Mouse (Mus musculus) ES-E14 (cell line): ENCODE measurements around the gene Zfp385b. TPM values are rescaled to one million over a fixed set of nuclear protein-coding genes. Genes with fewer than 3 reads are reported as not detected.

Source experiments
- DNase-seq: peaks from one replicate; pipeline ENCODE4 v3.0.0-alpha.2; 2013; ENCODE audit warnings: low read depth, low spot score
- H3K27ac ChIP-seq: 2 replicates; pipeline ENCODE4 v1.5.1; 2012; ENCODE audit warnings: low read depth, mild to moderate bottlenecking, low read length, moderate library complexity, mixed read lengths; ENCODE audit not compliant: poor library complexity, insufficient read depth, severe bottlenecking
- H3K36me3 ChIP-seq: 2 replicates; pipeline ENCODE4 v1.6.1; 2012; ENCODE audit warnings: mild to moderate bottlenecking, low read length, moderate library complexity, mixed read lengths; ENCODE audit not compliant: control insufficient read depth, poor library complexity, insufficient read depth, severe bottlenecking
- H3K4me1 ChIP-seq, 2 experiments: fragments of 150-350 bp in 1 of 2; sonication (generic) in 1 of 2; 2 replicates each; pipeline ENCODE4 v1.6.1; 2012; ENCODE audit warnings: low read length in 2 of 2, mild to moderate bottlenecking in 1 of 2, mixed read lengths in 1 of 2; ENCODE audit not compliant: control insufficient read depth in 2 of 2, insufficient read depth in 2 of 2, poor library complexity in 1 of 2
- H3K4me3 ChIP-seq, 2 experiments: fragments of 150-350 bp in 1 of 2; sonication (generic) in 1 of 2; 2 replicates each; pipeline ENCODE4 v1.5.1; 2012; ENCODE audit warnings: low read length in 2 of 2, low read depth in 1 of 2, mild to moderate bottlenecking in 1 of 2, mixed read lengths in 1 of 2; ENCODE audit not compliant: insufficient read depth in 1 of 2, poor library complexity in 1 of 2, severe bottlenecking in 1 of 2
- H3K9ac ChIP-seq: 2 replicates; pipeline ENCODE4 v1.6.1; 2012; ENCODE audit warnings: low read depth, mild to moderate bottlenecking, low read length, mixed read lengths; ENCODE audit not compliant: poor library complexity, insufficient read depth, severe bottlenecking
- H3K9me3 ChIP-seq: fragments of 150-350 bp; sonication (generic); 2 replicates; pipeline ENCODE4 v1.6.1; 2012; ENCODE audit warnings: low read depth, mild to moderate bottlenecking, low read length; ENCODE audit not compliant: control insufficient read depth, insufficient read depth
- CHD2 ChIP-seq: IDR thresholded peaks from 2 replicates; pipeline ENCODE4 v1.6.1; 2014; ENCODE audit warnings: mild to moderate bottlenecking, low read depth, low read length, inconsistent platforms
- HCFC1 ChIP-seq: IDR thresholded peaks from 2 replicates; pipeline ENCODE4 v1.6.1; 2012; ENCODE audit warnings: low read length, inconsistent platforms, borderline replicate concordance; ENCODE audit not compliant: insufficient read depth
- MAFK ChIP-seq: IDR thresholded peaks from 2 replicates; pipeline ENCODE4 v1.6.1; 2014; ENCODE audit warnings: mild to moderate bottlenecking, low read depth, low read length, inconsistent platforms; ENCODE audit not compliant: insufficient read depth
- ZC3H11A ChIP-seq: IDR thresholded peaks from 2 replicates; pipeline ENCODE4 v1.6.1; 2012; ENCODE audit warnings: low read depth, mild to moderate bottlenecking, inconsistent platforms, low read length, borderline replicate concordance
- ZNF384 ChIP-seq: IDR thresholded peaks from 2 replicates; pipeline ENCODE4 v1.6.1; 2012; ENCODE audit warnings: low read depth, low read length, inconsistent platforms
- in situ Hi-C, 2 experiments: fragments of 600-800 bp; cut with MboI; formaldehyde crosslinking; loops; one replicate each; pipeline ENCODE4 v1.15.1; 2025; ENCODE audit warnings: low sequenced_read_pairs in 2 of 2, inconsistent platforms in 1 of 2; ENCODE audit not compliant: unreplicated experiment in 2 of 2
- total RNA-seq: library from RNA; depleted of rRNA; stranded (reverse); fragments of 300-350 nt; gene quantifications from 2 replicates; pipeline ENCODE4 v1.2.3, GENCODE M21; 2012

Zfp385b gene
- total RNA-seq, 1 experiment = 0.09 TPM

GRCm38 (mm10) chr2:77768321-77768886, 51.0 kb downstream of the Zfp385b start:
- H3K9ac ChIP-seq = no peak overlapping the region
- no peak overlapping the region for H3K27ac ChIP-seq
- no peaks in the 10 kb centered on the region for H3K36me3 ChIP-seq
- TF ChIP-seq MAFK (no peak), CHD2 (no peak), ZC3H11A (no peak), ZNF384 (no peak), HCFC1 (no peak)
- no peaks in the 10 kb centered on the region for H3K9me3 ChIP-seq
- H3K4me3 ChIP-seq = no peak overlapping the region
- in situ Hi-C loops = no loop called here
- DNase-seq = no peak
- no peaks in the 10 kb centered on the region for H3K4me1 ChIP-seq

DNA sequence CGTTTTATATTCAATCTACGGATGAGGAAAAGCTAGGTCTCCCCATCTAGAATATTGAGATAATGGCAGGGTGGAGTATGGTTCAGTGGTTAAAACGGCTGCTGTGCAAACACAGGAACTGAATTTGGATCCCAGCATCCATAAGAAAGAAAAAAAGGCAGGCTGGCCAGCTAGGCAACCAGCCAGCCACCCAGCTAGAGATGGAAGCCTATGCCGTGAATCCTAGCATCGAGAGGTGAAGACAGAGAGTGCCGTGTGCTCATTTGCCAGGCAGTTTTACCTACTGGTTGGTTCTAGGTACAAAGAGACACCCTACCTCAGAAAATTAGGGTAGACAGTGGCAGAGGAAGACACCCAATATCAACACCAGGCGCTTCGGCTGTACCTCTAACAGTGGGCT, 57.5 kb downstream of the Zfp385b start:
- no peak for TF ChIP-seq CHD2
- no peak for TF ChIP-seq MAFK
- no peak for TF ChIP-seq ZNF384
- TF ChIP-seq HCFC1 = no peak
- TF ChIP-seq ZC3H11A = no peak
- in situ Hi-C loops = no loop called here
- Histone ChIP-seq H3K27ac (no peak overlapping the region), H3K36me3 (no peaks in the 10 kb centered on the region), H3K4me3 (no peak overlapping the region), H3K4me1 (no peaks in the 10 kb centered on the region), H3K9me3 (no peaks in the 10 kb centered on the region), H3K9ac (no peak overlapping the region)
- DNase-seq = no peak

GRCm38 (mm10) chr2:77758403-77759071, 60.9 kb downstream of the Zfp385b start:
- H3K4me1 ChIP-seq = peaks cover 2% of the 10 kb centered on the region in 2 experiments; a peak in 3 of 4 replicates
- no peak overlapping the region for H3K27ac ChIP-seq
- H3K9me3 ChIP-seq = no peaks in the 10 kb centered on the region
- H3K36me3 ChIP-seq = no peaks in the 10 kb centered on the region
- in situ Hi-C loops = no loop called here
- no peak for DNase-seq
- H3K4me3 ChIP-seq = no peak overlapping the region
- TF ChIP-seq ZNF384 (no peak), CHD2 (no peak), HCFC1 (no peak), MAFK (no peak), ZC3H11A (no peak)
- no peak overlapping the region for H3K9ac ChIP-seq

GRCm38 (mm10) chr2:77752491-77752890, 66.9 kb downstream of the Zfp385b start:
- TF ChIP-seq CHD2 (no peak), ZNF384 (no peak), MAFK (no peak), ZC3H11A (no peak), HCFC1 (no peak)
- H3K27ac ChIP-seq = no peak overlapping the region
- no peak overlapping the region for H3K9ac ChIP-seq
- no peaks in the 10 kb centered on the region for H3K9me3 ChIP-seq
- H3K4me1 ChIP-seq = peaks cover 2 to 5% of the 10 kb centered on the region in 2 experiments; a peak in 3 of 4 replicates
- H3K4me3 ChIP-seq = no peak overlapping the region
- H3K36me3 ChIP-seq = no peaks in the 10 kb centered on the region
- in situ Hi-C loops = no loop called here
- DNase-seq = no peak

DNA sequence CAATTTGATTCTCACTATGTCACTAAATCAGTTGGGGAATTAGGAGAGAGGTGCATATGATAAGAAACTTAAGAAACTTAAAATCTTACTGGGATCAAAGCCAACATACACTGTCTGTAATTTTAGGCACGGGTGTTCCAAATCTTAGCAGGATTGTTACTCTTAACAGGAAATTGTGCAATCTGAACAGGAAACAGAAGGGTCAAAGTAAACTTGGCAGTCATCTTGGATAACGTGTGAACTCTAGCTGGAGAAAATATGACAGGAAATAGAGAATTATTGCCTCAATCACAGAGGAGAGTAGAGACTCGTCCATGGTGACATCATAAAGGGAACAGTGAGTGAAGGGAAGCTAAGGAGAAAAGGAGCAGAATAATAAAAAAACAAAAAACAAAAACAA, 69.8 kb downstream of the Zfp385b start:
- DNase-seq = no peak
- in situ Hi-C loops = no loop called here

More for the DNA sequence above, 69.8 kb downstream of the Zfp385b start:
- peaks cover 2 to 5% of the 10 kb centered on the region in 2 experiments; a peak in 2 of 4 replicates for H3K4me1 ChIP-seq
- no peak overlapping the region for H3K27ac ChIP-seq
- H3K9ac ChIP-seq = no peak overlapping the region
- TF ChIP-seq MAFK (no peak), CHD2 (no peak), HCFC1 (no peak), ZC3H11A (no peak), ZNF384 (no peak)
- no peaks in the 10 kb centered on the region for H3K9me3 ChIP-seq
- H3K4me3 ChIP-seq = no peak overlapping the region
- no peaks in the 10 kb centered on the region for H3K36me3 ChIP-seq
